ENCODE assay signal across 15 mouse cellular contexts in genomic region chr10:83071785-83072580, GRCm38 (mm10).
DNase-seq lines count a peak whose midpoint lies in the region; ATAC-seq and TF ChIP-seq lines count a peak whose summit lies in the region.
"Had no signal": no experiment of that assay in that cellular context is flagged by ENCODE, and none has a peak within 500 bp of the region (broad histone marks: within the 10 kb centered on the region; RNA-seq: fewer than 3 reads in every experiment).

No protein-coding gene starts in this region.

- no peaks in the 10 kb centered on the region for H3K27me3 ChIP-seq in forebrain, embryonic 13.5 days
- no peaks in the 10 kb centered on the region for H3K27me3 ChIP-seq in forebrain, postnatal 0 days (ENCODE audit: insufficient read depth, low read length)

- no peaks in the 10 kb centered on the region for H3K36me3 ChIP-seq in forebrain, embryonic 13.5 days (ENCODE audit: poor library complexity, severe bottlenecking)
- no peaks in the 10 kb centered on the region for H3K36me3 ChIP-seq in forebrain, postnatal 0 days (ENCODE audit: insufficient read depth)
- H3K36me3 ChIP-seq: midbrain, embryonic 10.5 days had no signal

- no peak for DNase-seq in forebrain, postnatal 0 days
- peak; percentile 33 for DNase-seq in kidney, postnatal 10 days
- no peak for DNase-seq in kidney, adult 8-10 months
- peak; percentile 63 for DNase-seq in retina, postnatal 1 day
- no peak for DNase-seq in retina, embryonic 14.5 days (ENCODE audit: low spot score)
- peak; percentile 69 to 81 for DNase-seq in thymus, postnatal 36 days
- no peak for DNase-seq in adrenal gland, postnatal 4 days (ENCODE audit: low spot score in 2 of 2)
- DNase-seq: adrenal gland, postnatal 10 days; heart, adult 18-20 months; lung, postnatal 14 days; right cerebral cortex, postnatal 14 days had no signal

- H3K27ac ChIP-seq in forebrain, embryonic 13.5 days, result no peak overlapping the region; the same call in 1 of the 2 replicates
- no peak overlapping the region for H3K27ac ChIP-seq in forebrain, postnatal 0 days (ENCODE audit: low read depth, low read length)
- H3K27ac ChIP-seq: limb, embryonic 13.5 days; midbrain, embryonic 10.5 days had no signal

- H3K4me2 ChIP-seq in forebrain, embryonic 13.5 days, result no peak overlapping the region
- no peak overlapping the region for H3K4me2 ChIP-seq in forebrain, postnatal 0 days (ENCODE audit: low read depth)
- H3K4me2 ChIP-seq: limb, embryonic 13.5 days had no signal

- H3K9ac ChIP-seq in forebrain, embryonic 13.5 days, result no peak overlapping the region
- H3K9ac ChIP-seq in forebrain, postnatal 0 days, result no peak overlapping the region
- H3K9ac ChIP-seq: limb, embryonic 13.5 days had no signal

- H3K9me3 ChIP-seq in forebrain, embryonic 13.5 days (replicated peaks), result no peaks in the 10 kb centered on the region
- H3K9me3 ChIP-seq in forebrain, postnatal 0 days (ENCODE audit: low read length), result no peaks in the 10 kb centered on the region
- H3K9me3 ChIP-seq: limb, embryonic 13.5 days; midbrain, embryonic 10.5 days had no signal

- 0 out of 2 replicates have a peak, but pooled peaks have one; percentile 54 for ATAC-seq in forebrain, embryonic 13.5 days
- ATAC-seq in forebrain, postnatal 0 days, result no peak

- H3K4me3 ChIP-seq in forebrain, embryonic 13.5 days, result no peak overlapping the region
- no peak overlapping the region for H3K4me3 ChIP-seq in forebrain, postnatal 0 days (ENCODE audit: low read depth, low read length)
- H3K4me3 ChIP-seq: erythroblast, embryonic 14.5 days; limb, embryonic 13.5 days; midbrain, embryonic 10.5 days had no signal

- 0 out of 2 replicates have a peak, but pooled peaks cover 8% of the 10 kb centered on the region for H3K4me1 ChIP-seq in forebrain, embryonic 13.5 days
- H3K4me1 ChIP-seq in forebrain, postnatal 0 days (ENCODE audit: insufficient read depth), result peaks cover 9% of the 10 kb centered on the region

- WGBS in forebrain, embryonic 13.5 days, result 80% methylated on average over 19 of the region's 19 CpGs
- WGBS in forebrain, postnatal 0 days, result 74% methylated on average over 19 of the region's 19 CpGs

- no peak for TF ChIP-seq CTCF in forebrain, postnatal 0 days (IDR thresholded peaks at IDR 0.05; ENCODE audit: low read depth)

Comparison
In these comparisons a context has a peak if more than half of its experiments do, and no peak if none do; other contexts are left out.
1. DNase-seq: peak in kidney, postnatal 10 days (single experiment), retina, postnatal 1 day (single experiment) and thymus, postnatal 36 days (2 of 2); none in forebrain, postnatal 0 days (single experiment), kidney, adult 8-10 months (0 of 2), retina, embryonic 14.5 days (single experiment) and adrenal gland, postnatal 4 days (0 of 2).